Mouse (Mus musculus) CD4-positive, CD25-positive, alpha-beta regulatory T cell, adult 2 months (primary cell): ENCODE results near the gene Ass1.

Experiments used
- DNase-seq: peaks from one replicate; pipeline ENCODE4 v3.0.0-alpha.2; 2012; ENCODE audit warnings: low read depth, low spot score

Ass1 gene

DNA sequence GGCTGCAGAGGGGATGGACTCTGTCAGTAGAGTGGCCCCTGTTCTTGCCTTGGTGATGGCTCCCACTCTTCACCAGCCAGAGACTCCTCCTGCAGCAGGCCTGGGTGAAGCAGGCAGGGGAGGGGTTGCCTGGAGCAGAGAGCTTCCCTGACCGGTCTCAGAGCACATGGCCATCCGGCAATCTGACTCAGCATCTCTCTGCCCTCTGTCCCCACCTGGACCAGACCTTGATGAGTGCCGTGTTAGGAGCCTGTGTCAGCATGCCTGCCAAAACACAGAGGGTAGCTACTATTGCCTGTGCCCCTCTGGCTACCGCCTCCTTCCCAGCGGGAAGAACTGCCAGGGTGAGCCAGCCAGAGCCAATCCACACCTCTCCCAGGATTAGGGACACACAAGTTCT is 11.5 kb upstream of the Ass1 start:
- DNase-seq: no peak

DNA sequence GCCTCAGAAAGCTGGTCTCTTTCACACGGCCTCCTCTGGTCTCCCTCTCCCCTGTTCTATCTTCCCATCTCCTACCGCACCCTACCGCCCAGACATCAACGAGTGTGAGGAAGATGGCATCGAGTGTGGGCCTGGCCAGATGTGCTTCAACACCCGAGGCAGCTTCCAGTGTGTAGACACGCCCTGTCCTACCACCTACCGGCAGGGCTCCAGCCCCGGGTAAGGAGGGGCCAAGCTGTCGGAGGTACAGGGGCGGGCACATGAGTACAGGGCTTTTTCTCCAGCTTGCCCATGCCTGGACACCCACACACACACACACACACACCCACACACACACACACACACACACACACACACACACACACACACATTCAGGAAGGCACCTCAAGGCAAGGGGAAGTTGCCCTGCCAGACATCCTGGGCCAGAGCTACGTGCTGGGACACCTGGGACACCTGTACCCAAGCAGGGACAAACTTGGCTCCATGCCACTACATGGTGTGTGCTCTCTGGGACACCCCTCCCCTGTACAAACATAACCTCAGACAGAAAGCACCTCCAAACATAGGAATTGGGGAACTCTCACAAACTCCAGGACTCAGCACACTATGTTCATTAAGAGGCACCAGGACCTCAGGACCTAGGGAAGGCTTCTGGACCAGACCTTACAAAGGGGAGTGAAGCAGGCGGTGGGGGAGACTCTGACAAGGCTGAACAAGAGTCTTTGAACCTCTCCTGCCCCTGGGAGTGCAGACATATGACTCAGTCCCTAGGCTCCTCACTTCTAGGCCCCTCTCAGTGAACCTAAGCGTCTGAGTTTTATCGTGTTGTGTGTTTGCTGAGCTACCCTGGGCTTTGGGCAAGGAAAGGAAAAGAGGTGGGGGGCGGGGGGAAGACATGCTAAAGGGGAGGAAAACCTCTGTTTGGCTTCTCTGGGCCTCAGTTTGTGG is 10.7 kb upstream of the Ass1 start:
- peak; percentile 64 for DNase-seq

DNA sequence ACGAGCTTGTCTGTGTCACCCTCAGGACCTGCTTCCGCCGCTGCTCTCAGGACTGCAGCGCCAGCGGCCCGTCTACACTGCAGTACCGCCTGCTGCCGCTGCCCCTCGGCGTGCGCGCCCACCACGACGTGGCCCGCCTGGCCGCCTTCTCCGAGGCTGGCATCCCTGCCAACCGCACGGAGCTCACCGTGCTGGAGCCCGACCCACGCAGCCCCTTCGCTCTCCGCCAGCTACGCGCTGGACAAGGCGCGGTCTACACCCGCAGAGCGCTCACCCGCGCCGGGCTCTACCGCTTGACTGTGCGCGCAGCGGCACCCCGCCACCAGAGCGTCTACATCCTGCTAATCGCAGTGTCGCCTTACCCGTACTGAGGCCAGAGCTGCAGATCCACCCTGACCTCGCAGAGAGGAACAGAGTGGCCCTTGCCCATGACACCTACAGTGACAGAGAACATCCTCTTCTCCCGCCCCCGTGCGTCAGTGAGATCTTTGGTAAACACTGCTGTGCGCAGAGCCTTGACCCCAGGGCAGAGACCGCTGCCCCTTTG is 9.9 kb upstream of the Ass1 start:
- DNase-seq: peak; percentile 87

DNA sequence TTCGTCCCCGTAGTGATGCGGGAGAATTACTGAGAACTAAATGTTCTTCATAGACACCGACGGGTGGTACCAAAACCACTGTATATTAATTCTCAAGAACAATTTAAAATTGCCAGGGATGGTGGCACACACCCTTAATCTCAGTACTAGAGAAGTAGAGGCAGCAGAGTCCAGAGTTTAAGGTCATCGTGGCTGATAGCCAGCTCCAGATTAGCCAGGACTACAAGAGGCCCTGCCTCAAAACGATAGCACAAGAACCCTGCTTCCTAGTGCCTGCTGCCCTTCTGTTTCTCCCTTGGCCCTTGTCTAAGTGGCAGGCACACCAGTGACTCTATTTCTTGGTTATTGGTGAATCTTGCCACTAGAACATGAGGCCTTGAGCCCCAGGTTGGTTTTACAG is 9.1 kb upstream of the Ass1 start:
- no peak for DNase-seq

DNA sequence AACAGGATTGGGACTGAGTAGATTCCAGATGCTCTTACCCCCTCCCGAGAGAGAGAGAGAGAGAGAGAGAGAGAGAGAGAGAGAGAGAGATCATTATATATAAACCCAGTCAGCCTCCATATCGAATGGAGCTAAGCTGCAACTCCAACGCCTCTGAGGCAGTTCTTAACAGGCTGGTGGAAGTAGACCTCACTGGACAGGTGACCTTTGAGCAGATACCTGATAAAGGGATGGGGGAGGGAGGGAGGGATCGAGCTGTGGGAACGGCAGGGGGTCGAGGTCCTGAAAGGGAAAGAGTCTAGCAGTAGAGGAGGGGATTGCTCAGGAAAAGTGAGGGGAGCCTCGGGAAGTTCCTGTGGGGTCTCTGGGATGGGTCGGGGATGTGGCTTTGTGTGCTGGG is 8.0 kb upstream of the Ass1 start:
- DNase-seq: no peak

DNA sequence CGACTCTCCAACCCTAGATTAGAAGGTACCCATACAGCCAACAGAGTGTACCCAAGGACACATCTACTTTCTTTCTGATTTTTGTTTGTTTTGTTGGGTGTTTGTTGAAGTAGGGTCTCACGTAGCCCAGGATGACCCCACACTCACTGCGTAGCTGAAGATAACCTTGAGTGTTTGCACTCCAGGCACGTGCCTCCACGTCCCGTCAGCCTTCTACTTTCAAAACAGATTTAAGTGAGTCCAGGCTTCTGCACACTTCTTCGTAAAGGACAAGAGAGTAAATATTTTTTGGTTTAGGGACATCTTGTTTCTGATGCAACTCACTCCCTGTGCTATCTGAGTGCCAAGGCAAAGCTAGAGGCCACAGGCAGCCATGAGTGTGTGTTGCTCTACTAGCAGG is 6.8 kb upstream of the Ass1 start:
- no peak for DNase-seq

DNA sequence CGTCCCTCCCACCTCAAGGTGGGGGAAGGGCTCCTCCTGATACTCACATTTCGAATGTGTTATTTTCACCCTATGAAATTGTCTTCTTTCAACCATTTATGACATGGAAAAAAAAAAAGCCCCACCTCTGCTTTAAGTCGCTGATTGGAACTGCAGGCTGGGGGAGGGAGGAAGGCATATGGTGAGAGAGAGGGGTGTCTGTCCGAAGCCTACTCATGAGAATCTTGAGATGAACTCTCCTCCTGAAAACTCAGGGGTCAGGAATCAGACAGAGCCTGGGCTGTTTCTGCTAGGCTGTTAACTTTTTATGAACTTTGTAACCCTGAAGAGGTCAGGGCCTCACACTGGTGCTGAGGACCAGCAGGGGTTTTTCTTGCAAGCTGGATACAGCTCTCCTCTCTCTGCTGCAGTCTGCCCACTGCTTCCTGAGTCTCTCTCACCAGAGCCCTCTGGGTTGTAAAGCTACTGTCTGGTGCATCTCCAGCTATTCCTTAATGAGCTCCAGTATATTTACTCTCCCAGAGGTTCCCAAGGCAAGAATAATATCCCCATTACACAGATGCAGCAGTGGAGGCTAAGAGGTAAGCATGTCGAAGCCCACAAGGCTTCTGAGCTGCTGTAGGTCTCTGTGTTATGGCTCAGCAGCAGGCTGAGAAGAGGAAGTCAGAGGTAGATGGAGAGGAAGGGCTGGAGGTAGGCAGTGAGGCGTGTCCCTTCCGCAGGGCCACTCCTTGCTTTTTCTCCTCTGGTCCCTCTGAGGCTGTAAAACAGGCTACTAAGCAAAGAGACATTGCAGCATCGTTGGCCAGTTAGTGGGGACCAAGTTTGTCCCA is 6.1 kb upstream of the Ass1 start:
- DNase-seq: peak; percentile 45

DNA sequence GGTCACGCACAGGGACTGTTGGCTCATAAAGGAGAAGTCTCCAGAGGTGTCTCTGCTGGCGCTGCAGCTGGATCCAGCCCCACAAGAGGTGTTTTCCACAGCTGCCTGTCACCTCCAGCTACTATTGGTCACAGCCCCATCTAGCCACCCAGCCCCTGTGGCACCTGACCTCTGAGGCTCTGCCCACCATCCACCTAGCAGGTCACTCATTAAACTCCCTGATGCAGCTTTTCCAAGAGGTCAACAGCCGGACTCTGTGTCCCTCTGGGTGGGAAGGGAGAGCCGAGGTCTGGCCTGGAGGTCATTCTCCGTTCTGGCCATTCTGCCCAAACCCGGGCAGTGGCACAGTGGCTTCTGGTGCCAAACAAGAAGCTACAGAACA is 5.5 kb upstream of the Ass1 start:
- DNase-seq: no peak

DNA sequence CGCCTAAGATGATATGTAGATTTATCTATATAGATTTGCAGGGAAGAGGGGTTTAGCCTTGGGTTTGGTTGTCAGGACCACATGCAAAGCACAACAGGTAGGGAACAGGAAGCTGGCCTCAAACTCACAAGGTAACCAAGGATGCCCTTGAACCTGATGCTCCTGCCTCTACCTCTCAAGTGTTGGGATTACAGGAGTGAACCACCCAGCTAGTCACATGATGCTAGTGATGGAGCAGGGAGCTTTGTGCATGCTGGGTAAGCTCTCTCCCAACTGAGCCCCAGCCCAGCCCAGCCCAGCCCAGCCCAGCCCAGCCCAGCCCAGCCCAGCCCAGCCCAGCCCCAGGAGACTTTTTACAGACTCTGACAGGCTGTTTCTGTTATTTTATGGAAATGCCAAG is 2.5 kb upstream of the Ass1 start:
- no peak for DNase-seq

DNA sequence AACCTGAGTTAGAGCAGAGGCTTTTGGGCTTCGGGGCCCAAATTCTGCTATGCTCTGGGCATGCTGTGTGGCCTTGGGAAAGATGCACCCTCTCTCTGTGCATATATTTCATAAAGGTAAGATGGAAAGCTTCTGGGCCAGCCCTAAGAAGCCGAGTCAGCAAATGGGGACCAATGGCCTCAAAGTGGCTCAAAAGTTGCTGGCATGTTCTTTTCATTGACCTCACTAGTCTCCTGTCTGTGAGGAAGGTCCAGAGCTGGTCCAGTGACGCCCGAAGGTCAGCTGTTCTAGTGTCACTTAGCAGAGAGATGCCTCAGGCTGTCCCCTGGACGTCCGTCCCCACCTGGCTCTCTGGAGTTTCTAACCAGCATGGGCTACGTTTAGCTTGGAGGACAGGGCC is 1.1 kb upstream of the Ass1 start:
- DNase-seq: no peak

DNA sequence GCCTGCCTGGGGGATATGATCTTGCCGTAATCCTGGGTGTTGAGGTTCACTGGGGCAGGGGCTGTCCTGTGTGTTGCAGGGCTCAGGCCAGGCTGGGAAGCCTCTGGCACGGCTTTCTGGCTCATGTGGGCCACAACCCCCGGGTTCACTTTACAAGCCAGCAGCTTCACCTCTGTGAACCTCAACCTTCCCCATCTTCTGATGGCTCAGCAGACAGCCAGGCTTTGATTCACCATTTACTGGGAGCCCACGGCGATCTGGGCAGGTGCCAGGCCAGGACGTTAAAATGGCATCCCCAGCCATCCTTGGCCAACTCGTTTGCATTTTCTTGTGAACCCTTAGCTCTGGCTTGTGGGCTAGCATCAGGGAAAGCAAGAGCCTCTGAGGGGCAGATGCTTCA is 527 bp upstream of the Ass1 start:
- no peak for DNase-seq

DNA sequence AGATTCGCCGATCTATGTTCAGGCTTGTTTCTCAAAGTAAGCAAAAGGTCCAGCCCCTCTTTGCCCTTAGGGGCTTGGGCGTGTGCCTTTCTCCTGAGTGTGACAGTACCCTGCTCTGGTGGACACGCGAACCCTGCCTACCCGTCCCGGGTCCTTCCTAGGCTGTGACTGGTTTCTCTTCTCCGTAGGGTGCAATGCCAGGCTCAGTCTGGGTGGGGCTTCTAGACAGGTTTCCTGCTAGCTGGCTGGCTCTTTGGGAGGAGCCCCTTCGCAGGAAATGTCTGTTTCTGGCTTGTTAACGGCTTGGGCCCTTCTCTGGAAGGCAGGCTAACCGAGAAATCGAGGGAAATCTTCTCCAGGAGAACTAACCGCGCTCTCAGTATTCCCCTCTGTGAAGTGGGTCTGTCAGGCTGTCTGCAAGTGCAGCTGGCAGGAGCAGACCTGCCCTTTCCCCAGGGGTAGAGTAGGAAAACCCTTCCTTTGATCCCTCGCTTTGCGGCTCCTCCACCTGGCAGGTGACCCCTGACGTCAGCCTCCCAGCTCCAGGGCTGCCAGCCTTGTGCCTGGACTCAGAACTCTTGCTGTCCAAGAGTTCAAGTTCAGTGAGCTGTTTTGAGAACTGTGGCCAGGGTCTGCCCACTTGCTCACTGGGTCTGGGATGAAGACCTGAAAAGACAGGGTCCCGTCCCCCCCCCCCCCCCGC is 827 bp downstream of the Ass1 start:
- DNase-seq: peak; percentile 75

DNA sequence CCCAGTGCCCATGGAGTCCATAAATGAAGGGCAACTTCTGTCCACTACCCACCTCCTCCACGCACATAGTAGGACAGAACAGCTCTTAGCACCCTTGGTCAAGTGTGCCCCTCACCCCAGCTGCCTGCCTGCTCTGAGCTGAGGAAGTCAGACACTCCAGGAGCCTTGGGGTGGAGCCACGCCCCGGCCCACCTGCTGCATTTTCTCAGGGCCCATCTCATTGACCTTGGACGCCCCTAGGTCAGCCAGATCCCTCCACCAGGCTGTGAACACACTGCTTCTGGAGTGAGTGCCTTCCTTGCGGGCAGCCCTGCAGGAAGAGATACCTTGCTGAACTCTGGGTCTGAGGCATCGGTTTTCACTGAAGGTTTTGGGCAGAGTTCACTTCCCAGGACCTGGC is 1.6 kb downstream of the Ass1 start:
- DNase-seq: no peak

DNA sequence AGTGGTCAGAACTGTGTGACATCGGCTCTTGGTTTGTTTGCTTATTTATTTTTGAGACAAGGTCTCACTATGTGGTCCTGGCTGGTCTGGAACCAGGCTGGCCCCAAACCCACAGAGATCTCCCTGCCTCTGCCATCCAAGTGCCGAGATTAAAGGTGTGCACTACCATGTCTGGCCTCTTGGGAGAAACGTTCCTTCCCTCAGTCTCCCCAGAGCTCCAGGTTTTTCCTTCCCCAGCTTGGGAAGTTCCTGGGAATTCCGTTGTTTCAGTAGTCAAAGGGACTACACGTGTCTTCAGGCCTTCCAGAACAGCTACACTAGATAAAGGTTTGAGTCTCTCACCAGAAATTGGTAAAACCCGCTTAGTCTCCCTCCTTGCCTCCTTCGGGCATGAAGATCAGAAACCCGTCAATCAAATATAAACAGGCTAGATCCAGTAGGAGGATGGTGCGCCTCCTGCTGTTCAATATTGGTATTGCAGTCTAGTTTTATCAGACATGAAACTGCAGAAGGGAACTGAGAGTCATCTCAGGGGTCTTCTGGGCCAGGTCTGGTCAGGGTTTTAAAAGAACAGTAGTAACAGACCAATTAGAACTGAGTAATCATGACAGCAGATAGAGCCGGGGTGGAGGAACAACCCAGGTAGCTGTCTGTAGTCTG is 2.5 kb downstream of the Ass1 start:
- peak; percentile 90 for DNase-seq

DNA sequence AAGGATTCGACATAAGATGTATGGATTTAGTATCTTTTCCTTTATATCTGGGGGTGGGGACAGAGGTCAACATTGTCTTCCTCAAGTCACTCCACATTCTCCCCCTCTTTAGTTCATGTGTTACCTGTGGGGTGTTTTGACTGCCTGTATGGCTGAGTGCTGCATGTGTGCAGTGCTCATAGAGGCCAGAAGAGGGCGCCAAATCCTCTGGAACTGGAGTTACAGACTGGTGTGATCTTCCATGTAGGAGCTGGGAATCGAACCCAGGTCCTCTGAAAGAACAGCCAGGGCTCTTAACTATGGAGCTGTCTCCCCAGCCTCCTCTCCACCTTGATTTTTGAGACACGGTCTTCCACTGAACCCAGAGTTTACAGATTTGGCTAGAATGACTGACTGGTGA is 3.9 kb downstream of the Ass1 start:
- peak; percentile 70 for DNase-seq

DNA sequence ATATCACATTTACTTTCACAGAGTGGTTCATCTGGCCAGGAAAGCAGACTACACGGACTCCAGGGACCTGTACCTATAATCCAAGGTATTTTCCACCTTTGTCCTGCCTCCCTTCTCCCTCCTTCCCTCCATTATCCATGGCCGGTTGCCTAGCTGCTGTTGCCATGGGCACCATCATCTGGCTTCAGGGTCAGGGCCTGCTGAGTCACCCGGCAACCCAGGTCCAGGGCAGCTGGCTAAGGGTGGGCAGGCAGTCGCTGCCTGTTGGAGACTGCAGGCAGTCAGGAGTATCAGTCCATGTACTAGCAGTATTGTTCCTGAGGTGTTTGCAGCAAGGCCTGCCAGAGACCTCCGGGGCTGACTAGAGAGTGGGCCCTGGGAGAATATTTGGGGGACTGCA is 4.7 kb downstream of the Ass1 start:
- DNase-seq: no peak

DNA sequence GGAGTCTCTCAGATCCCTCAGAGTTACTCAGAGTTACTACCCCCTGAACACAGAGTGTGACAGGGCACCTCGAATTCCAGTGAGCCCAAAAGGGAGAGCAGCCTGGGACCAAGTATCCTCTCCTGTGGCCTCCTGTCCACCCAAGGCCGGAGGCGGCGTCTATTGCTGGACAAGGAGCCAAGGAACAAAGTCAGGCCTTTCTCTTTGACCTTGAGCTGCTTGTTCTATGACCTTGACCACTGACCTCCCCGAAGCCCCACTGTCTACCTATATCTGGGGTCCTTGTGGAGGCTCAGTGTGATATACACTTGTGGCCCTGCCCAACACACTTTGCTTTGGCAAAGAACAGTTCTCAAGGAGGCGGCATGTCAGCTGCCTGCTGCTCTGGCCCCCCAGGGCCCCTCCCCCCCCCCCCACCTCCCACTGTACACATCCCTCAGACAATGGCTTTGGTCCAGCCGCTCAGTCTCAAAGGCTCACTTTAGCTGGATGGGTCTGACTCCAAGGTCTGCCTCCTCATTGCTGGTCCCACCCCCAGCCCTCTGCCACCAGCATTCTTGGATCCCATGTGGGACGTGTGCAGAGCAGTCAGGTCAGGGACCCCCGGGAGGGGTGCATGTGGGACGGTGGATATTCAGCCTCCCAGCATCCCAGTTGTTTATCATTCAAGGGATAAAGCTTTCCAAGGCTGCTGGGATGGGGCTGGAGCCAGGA is 6.3 kb downstream of the Ass1 start:
- no peak for DNase-seq

DNA sequence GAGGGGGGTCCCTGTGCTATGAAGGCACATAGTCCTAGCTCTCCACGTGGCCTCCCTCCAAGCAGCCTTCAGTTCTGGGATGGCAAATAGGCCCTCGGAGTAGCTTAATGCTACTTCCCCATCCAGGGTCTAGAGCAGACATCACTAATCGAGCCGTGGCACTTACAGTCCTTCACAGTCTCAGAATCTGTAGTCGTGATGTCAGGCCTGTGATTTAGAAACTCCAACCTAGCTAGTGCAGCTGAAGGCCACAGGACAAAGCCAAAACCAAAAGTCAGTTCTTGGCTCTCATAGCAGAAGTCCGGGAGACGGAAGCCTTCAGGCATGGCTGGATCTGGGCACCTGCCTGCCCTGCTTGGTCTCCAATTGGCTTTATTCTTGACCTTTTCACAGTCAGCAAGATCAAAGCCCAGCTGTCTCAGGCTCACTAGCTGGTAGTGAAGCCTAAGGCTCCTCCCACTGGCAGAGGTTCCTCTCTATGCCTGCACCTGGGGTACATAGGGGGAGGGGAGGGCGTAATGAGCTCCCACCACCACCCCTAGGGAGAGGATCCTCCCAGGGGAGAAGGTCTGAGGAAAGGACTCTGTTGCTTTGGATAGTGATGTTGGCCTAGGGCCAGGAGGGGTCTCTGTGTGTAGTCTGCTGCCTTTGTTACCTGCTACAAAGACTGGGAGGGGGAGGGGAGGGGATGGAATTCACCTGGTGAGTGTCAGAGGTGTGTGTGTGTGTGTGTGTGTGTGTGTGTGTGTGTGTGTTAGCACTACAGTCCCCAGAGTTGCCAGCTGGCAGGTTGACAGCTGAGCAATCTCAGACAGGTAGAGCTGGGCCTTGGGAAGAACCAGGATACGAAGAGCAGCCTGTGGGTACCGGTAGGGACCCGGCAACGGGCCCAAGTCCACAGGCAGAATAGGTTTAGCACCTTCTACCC is 7.5 kb downstream of the Ass1 start:
- DNase-seq: no peak

DNA sequence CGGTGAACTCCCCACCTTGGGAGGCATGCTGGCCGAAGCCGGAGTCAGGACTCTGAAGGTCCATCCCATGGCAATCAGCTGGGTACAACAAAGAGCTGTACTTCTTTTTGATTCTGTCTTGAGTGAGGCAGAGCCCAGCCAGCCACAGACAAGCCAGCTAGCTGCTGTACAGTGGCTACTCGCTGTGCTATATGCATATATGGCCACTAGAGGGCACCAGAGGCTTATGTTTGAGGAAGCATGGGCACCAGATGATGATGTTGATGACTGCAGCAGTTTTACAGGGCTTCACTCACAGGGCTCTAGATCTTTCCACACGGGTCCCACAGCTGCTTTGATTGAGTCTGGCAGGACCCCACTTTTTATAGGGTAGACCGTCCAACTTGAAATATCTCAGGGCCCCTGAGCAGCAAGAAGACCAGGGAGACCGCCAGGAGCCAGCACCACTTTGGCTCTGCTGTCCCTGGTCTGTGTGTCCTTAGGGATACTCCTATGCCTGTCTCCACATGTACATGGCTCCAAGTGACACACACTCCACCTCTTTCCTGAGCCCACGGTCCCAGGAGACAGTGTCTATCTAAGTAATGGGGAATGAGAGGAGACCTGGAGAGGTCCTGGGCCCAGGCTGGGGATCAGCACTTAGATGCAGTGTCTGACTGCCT is 13.0 kb downstream of the Ass1 start:
- DNase-seq: peak; percentile 91
